Mouse (Mus musculus): ENCODE measurements at regions not wholly inside any gene's neighbourhood (a gene's known extent, or its start where the extent isn't known, plus 50 kb on each side); places are given as distances from the start of the nearest gene placed in this dataset.
"Not testable (repeated sequence)": the region's sequence is repeated elsewhere in the genome, so short reads cannot be mapped to it uniquely, and the experiment has no call there.

DNA sequence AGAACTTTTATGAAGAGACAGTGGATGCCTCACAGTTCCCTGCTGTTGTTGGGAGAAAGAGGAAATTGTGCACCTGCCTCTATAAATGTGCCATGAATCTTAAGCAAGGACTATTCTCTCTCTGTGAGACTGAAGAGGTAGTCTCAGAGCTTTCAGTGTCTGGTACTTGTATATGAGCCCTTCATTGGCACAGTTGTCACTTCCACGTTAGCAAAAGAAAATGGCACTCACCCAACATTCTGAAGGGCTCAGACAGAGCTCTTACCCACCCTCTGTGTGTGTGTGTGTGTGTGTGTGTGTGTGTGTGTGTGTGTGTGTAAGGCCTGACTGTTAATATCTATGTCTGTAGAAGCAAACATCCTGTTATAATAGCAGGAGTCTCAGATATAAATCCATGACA, 75.6 kb upstream of the Lhfpl3 start:
- Histone ChIP-seq H3K27ac (ENCODE audit: insufficient read depth, low read depth) (no peak overlapping the region), H3K4me3 (replicated peaks in 1 of 3; ENCODE audit: low read depth in 2 of 3, low read length in 2 of 3, poor library complexity in 1 of 3) (no peak overlapping the region), H3K4me1 (ENCODE audit: control insufficient read depth in 1 of 2, insufficient read depth in 2 of 2) (no peaks in the 10 kb centered on the region), H3K36me3 (replicated peaks in 1 of 2; ENCODE audit: control insufficient read depth in 1 of 2, insufficient read depth in 1 of 2, low read length in 1 of 2) (no peaks in the 10 kb centered on the region), H3K9me3 (replicated peaks; ENCODE audit: low read length) (no peaks in the 10 kb centered on the region), H3K79me2 (replicated peaks; ENCODE audit: control insufficient read depth, extremely low read depth, insufficient read depth, poor library complexity, severe bottlenecking) (no peaks in the 10 kb centered on the region), H3K9ac (ENCODE audit: insufficient read depth, low read depth) (no peak overlapping the region), H3K4me2 (ENCODE audit: insufficient read depth, low read depth, poor library complexity, severe bottlenecking) (no peak overlapping the region), H3K27me3 (replicated peaks) (no peaks in the 10 kb centered on the region)
- dilution Hi-C loops (cut with MboI; ENCODE audit: extremely low pct_ligation_motif_present, extremely low pct_unique_long_range_greater_than_20kb, low sequenced_read_pairs): no loop called here
- no peak for DNase-seq (ENCODE audit: extremely low read depth)
- in situ Hi-C loops (cut with MboI; ENCODE audit: low pct_ligation_motif_present, low pct_unique_long_range_greater_than_20kb, low sequenced_read_pairs): no loop called here
- no peak for TF ChIP-seq MXI1 (IDR thresholded peaks at IDR 0.05; ENCODE audit: low read depth, low read length)
- no peak for TF ChIP-seq SIN3A (IDR thresholded peaks at IDR 0.05; ENCODE audit: low read length)
- no peak for TF ChIP-seq CHD1 (IDR thresholded peaks at IDR 0.05; ENCODE audit: low read depth, low read length)
- TF ChIP-seq IRF4 (IDR thresholded peaks at IDR 0.05; ENCODE audit: low read depth, low read length): no peak
- no peak for TF ChIP-seq POLR2AphosphoS2 (IDR thresholded peaks at IDR 0.05; ENCODE audit: low read depth, low read length)
- TF ChIP-seq HCFC1 (IDR thresholded peaks at IDR 0.05; ENCODE audit: low read depth, low read length): no peak
- no peak for TF ChIP-seq NELFE (IDR thresholded peaks at IDR 0.05; ENCODE audit: low read depth, low read length)

DNA sequence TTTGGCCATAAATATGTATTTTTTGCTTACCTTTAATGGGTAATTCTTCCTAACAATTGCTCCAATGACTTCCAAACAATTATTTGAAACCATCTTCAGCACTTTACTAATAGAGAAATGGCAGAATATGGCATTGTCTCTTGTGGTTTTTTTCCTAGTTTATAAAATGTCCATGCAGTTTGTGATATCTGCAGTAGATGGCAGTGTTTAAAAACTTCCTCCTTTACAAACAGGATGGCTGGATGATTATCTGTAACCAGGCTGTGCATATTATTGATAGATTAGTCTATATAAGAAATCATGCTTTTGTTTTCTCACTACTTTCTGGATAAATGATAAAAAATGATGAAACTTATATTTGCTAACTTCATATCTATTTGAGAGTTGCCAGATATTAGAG, 91.0 kb upstream of the Orc5 start:
- H3K4me1 ChIP-seq (ENCODE audit: control insufficient read depth in 1 of 2, insufficient read depth in 2 of 2): peaks cover 0 to 5% of the 10 kb centered on the region in 2 experiments; a peak in 2 of 4 replicates

DNA sequence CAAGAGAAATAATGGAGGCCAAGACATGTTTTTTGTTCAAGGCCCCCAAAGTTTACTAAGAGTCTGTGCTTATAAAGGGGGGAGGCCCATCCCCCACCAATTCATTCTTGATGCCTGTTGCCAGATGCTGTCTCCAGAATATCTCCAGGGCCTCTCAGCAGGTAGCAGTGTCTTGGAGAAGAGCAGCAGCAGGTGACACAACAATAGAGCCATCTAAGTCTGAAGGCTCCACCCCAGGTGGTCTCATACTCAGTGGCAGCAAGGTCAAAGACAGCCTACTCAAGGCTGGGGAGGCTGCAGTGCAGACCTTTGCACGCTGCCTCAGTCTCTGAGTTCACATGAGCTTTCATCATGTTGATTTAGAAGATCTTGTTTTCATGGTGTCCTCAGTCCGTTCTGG, 66.8 kb upstream of the Orc5 start:
- H3K27me3 ChIP-seq (replicated peaks); H3K79me2 ChIP-seq (replicated peaks; ENCODE audit: control insufficient read depth, extremely low read depth, insufficient read depth, poor library complexity, severe bottlenecking); dilution Hi-C loops (cut with MboI; ENCODE audit: extremely low pct_ligation_motif_present, extremely low pct_unique_long_range_greater_than_20kb, low sequenced_read_pairs); DNase-seq (ENCODE audit: extremely low read depth); H3K4me3 ChIP-seq (replicated peaks in 1 of 3; ENCODE audit: low read depth in 2 of 3, low read length in 2 of 3, poor library complexity in 1 of 3); H3K27ac ChIP-seq (ENCODE audit: insufficient read depth, low read depth); H3K9ac ChIP-seq (ENCODE audit: insufficient read depth, low read depth); H3K4me2 ChIP-seq (ENCODE audit: insufficient read depth, low read depth, poor library complexity, severe bottlenecking); H3K4me1 ChIP-seq (ENCODE audit: control insufficient read depth in 1 of 2, insufficient read depth in 2 of 2); H3K9me3 ChIP-seq (replicated peaks; ENCODE audit: low read length); H3K36me3 ChIP-seq (replicated peaks in 1 of 2; ENCODE audit: control insufficient read depth in 1 of 2, insufficient read depth in 1 of 2, low read length in 1 of 2); in situ Hi-C loops (cut with MboI; ENCODE audit: low pct_ligation_motif_present, low pct_unique_long_range_greater_than_20kb, low sequenced_read_pairs): not testable (repeated sequence)

More for the DNA sequence above, 91.0 kb upstream of the Orc5 start:
- Histone ChIP-seq H3K9me3 (replicated peaks; ENCODE audit: low read length) (peaks cover 3% of the 10 kb centered on the region), H3K4me2 (ENCODE audit: insufficient read depth, low read depth, poor library complexity, severe bottlenecking) (no peak overlapping the region), H3K9ac (ENCODE audit: insufficient read depth, low read depth) (no peak overlapping the region), H3K36me3 (replicated peaks in 1 of 2; ENCODE audit: control insufficient read depth in 1 of 2, insufficient read depth in 1 of 2, low read length in 1 of 2) (no peaks in the 10 kb centered on the region), H3K4me3 (replicated peaks in 1 of 3; ENCODE audit: low read depth in 2 of 3, low read length in 2 of 3, poor library complexity in 1 of 3) (no peak overlapping the region), H3K27ac (ENCODE audit: insufficient read depth, low read depth) (no peak overlapping the region), H3K27me3 (replicated peaks) (no peaks in the 10 kb centered on the region), H3K79me2 (replicated peaks; ENCODE audit: control insufficient read depth, extremely low read depth, insufficient read depth, poor library complexity, severe bottlenecking) (no peaks in the 10 kb centered on the region)
- in situ Hi-C loops (cut with MboI; ENCODE audit: low pct_ligation_motif_present, low pct_unique_long_range_greater_than_20kb, low sequenced_read_pairs): no loop called here
- TF ChIP-seq CTCF (conservative IDR thresholded peaks at IDR 0.05 in 1 of 2, IDR thresholded peaks at IDR 0.05 in 1 of 2; ENCODE audit: low read depth in 2 of 2, low read length in 2 of 2) (peak in 1 of 2 experiments; percentile 63; a peak in 2 of 4 replicates), ZNF384 (IDR thresholded peaks at IDR 0.05; ENCODE audit: low read depth, low read length) (peak; percentile 32; the same call in 1 of the 2 replicates), JUN (IDR thresholded peaks at IDR 0.05; ENCODE audit: insufficient read depth, low read depth, low read length) (no peak), SMC3 (IDR thresholded peaks at IDR 0.05; ENCODE audit: low read depth, low read length) (peak; percentile 53), RAD21 (IDR thresholded peaks at IDR 0.05; ENCODE audit: low read depth, low read length) (peak; percentile 63)
- dilution Hi-C loops (cut with MboI; ENCODE audit: extremely low pct_ligation_motif_present, extremely low pct_unique_long_range_greater_than_20kb, low sequenced_read_pairs): no loop called here
- peak; percentile 17 for DNase-seq (ENCODE audit: extremely low read depth)

All from CH12.LX (cell line).